Mouse (Mus musculus): Measurements from ENCODE around the gene Rbck1.

Gene Rbck1

DNA sequence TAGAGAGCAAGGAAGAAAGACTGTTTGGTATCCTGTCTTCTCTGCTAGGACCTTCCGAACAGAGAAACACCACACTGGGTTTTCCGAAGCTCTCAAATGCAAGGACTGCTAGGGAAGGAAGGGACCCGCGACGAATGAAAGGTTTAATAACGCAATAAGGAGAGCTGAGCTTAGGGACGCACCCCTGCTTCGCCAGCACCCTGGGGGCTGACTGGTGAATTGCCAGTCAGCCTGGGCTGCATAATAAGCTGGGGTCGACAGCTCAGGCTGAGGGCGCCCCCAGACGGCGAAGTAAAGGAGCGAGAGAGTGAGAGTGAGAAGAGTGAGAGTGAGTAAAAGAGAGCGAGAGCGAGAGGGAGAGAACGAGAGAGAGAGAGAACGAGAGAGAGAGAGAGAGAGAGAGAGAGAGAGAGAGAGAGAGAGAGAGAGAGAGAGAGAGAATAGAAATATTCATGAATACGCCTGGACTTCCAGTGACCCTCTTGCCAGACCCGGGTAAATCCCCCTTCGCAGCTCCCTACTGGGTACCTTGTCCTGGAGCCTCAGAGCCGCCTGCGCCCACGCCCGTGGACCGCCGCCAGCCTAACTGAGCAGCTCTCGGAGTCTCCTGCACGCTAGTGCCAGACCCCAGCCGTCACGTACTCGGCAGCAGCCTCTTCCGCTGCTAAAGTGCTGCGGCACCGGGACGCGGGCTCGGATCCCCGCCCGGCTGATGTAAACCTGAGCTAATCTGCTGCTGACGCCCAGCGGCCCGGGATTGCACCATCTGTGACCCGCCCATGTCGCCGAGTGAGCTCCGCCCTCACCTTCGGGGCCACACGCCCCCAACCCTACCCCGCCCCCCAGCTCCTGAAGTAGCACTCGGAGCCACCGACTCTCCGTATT is 11.1 kb upstream of the Rbck1 start, which contains the start of gene Trib3:
TSS of gene Trib3 (minus strand) at position 704 of the 885 bp plus-strand sequence.
- peak; percentile 69 to 72 for DNase-seq (ENCODE audit: low spot score in 2 of 2)

DNA sequence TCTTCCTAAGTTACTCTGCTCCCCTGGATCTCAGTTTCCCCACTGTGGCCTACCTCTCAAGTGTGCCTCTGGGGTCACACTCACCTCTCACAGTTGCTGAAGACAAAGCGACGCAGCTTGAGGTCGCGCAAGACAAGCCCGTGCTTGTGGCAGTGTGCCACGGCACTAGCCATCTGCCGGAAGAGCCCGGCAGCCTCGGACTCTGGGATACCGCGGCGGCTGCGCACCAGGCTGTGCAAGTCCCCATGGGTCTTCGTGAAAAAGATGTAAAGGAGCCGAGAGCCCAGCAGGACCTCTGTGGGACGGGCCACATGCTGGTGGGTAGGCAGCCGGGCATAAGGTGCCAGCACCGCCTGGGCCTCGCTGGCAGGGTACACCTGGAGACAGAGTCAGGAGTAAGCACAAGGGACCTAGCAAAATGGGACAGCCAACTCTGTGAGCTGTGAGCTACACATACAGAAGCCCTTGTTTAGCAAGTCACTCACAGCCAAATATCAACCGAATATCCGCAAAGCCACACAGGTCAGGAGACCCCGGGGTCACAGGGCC is 7.3 kb upstream of the Rbck1 start:
- DNase-seq (ENCODE audit: low spot score in 2 of 2): no peak

DNA sequence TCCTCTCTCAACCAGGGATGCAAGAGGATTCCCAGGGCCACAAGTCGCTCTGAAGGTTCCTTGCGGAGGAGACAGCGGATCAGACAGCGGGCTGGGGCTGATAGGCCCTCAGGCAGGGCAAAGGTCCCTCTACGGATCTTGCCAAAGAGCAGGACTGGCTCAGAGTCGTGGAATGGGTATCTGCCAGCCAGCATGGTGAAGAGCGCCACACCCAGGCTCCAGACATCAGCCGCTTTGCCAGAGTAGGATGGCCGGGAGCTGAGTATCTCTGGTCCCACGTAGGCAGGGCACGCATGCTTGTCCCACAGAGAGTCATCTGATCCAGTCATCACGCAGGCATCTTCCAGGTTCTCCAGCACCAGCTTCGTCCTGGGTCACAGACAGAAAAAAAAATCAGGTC is 5.9 kb upstream of the Rbck1 start:
- no peak for DNase-seq (ENCODE audit: low spot score in 2 of 2)

DNA sequence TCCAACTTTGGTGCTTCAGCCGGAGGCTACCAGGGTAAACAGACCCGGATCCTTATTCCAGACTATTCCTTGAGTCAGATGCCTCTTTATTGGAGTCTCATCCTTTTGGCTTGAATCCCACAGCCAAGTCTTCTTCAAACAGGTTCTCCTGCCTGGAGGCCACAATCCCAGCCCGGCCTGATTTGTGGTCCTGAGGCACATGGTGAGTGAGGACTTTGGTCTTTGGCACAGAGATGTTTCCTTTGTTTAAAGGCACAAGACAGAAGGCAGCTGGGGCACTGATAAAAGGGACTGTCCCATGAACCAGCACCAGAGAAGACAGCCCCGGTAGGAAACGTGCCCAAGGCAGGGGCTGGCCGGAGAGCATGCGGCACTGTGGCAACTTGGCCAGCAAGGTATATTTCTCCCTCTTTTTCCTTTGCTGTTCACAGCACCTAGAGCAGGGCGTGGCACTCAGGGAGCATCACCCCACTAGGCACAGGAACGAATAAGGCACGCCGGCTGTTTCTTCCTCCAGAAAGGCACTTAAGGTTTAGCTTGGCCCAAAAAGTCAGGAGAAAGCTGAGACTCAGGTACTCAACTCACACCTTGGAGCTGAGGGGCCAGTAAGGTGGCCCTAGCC is 5.2 kb upstream of the Rbck1 start:
- no peak for DNase-seq (ENCODE audit: low spot score in 2 of 2)

DNA sequence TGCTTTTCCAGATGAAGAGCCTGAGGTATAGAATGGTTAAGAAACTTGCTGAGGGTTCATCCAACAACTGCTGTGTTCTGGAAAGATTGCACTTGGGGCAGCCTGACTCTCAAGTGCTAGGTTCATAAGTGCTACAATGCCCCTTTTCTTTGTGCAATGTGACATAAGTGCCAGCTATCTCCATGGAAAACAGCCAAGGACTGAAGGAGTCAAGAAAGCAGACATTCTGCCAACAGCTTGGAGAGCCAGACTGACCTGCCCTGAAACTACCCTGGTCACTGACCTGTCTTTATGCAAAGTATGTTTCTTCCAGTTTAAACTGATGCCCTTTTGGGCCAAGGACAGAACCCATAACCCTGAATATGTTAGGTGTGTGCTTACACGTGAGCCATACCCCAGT is 4.4 kb upstream of the Rbck1 start:
- DNase-seq (ENCODE audit: low spot score in 2 of 2): no peak

DNA sequence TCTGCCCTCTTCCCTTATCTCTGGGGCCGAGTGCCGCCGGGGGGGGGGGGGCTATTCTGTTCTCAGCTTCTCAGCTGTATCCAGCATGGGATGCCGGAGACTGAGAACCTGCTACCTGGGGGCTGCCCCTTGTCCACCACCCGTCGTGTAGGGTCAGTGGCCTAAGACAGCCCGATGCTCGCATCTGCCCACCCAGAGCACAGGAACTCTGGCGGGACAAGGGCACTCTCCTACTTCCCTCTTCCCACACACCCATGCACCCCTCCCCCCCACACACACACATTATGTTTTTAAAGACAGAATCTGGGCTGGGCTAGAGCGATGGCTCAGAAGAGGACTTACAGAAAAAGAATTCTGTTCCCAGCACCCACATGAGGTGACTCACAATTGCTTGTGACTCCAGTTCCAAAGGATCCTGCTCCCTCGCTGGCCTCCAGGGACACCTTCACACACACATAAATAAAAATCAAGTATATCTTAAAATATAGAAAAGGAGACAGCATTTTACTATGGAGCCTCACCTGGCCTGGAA is 2.9 kb upstream of the Rbck1 start:
- no peak for DNase-seq (ENCODE audit: low spot score in 2 of 2)

DNA sequence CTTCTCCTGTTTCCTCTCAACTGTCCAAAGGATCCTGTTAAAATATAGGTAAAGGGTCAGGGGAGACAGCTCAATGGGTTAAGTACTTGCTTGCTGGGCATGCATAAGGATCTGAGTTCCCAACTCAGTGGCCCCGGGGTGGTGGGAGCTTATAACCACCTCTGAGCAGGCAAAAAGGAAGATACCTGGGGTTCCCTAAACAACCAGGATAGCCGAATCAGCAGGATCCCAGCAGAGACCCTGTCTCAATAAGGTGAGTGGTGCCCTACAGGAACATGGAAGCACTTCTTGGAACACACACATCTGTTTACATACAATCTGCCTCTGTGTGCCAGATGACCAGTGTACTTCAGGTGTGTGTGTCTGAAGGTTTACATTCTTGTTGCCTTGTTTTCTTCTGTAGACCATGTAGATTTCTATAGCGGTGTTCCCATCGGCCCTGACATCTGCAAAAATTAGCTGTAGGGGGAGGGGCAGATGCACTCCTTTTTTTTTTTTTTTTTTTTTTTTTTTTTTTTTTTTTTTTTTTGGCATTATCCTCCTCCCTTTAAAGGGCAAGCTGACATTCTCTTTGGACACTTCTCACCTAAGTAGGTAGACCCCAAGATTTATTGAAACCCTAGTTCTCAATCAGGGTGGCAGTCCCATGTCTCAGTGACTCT is 1.0 kb upstream of the Rbck1 start:
- no peak for DNase-seq (ENCODE audit: low spot score in 2 of 2)

DNA sequence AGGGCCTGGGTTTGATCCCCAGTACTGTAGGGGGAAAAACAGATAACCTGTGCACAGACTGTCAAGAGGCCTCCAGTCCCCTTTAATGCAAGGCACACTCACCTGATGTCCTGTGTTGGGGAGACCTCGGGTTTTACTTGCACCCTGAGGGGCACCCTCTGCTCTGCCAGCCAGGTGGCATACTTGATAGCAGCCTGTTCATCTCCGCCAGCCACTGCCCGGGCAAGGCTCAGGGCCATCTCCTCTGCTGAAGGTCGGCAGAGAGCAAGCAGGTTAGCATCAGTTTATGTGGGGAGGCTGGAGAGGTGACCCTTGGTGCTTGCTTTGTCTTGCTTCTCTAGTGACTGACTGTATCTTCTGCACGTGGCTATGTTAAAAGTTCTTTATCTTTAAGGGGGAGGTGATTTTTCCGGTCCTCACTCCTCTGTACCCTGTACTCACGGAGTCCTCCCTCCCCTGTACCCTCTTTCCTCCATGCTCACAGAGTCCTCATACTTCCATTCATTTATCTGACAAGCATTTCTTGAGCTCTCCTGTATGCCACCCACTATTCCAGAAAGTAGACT is 1.5 kb downstream of the Rbck1 start:
- no peak for DNase-seq (ENCODE audit: low spot score in 2 of 2)

DNA sequence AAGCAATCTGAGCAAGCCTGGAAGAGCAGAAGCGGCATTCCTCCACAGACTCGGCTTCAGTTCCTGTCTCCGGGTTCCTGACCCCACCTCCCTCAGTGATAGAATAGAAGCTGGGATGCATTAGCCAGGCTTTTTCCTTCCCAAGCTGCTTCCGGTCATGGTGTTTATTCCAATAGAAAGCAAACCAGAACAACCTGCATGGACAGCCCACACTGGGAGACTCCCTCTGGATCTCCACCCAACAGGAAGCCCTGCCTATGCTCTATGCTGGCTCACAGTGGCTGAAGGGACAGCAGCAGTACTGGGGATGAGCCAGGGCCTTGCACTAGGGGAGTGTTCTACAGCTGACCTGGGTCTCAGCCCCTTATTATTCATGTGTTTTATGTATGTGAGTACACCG is 4.5 kb downstream of the Rbck1 start:
- no peak for DNase-seq (ENCODE audit: low spot score in 2 of 2)

DNA sequence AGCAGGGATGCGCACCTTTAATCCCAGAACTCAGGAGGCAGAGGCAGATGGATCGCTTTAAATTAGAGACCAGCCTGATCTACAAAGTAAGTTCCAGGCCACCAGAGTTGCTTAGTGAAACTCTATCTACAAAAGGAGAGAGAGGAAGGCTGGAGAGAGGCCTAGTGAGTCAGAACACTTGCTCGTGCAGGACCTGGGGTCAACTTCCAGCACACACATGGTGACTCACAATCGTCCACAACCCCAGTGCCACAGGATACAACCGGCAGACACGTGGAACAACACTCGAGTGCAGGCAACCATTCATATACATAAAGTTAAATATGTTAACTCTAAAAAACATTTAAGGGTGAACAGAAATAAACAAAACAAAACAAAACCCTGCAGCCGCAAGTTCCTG is 5.8 kb downstream of the Rbck1 start:
- no peak for DNase-seq (ENCODE audit: low spot score in 2 of 2)

DNA sequence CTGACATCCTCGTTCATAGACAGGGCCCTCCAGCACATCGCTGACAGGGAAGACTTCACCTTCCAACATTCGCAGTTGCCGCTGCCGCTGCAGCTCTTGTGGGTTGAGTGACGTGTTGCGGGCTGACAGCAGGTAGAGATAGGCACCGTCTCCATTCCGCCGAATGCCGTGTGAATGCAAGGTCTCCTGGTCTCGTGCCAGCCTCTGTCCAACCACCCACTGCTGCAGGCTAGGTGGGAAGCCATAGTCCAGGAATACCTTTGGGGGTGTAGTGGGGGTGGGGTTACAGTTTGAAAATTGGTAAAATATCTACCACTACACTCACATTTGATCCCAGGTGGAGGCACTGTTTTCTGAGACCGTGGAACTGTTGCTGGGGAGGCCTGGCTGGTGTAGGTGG is 6.3 kb downstream of the Rbck1 start:
- no peak for DNase-seq (ENCODE audit: low spot score in 2 of 2)

DNA sequence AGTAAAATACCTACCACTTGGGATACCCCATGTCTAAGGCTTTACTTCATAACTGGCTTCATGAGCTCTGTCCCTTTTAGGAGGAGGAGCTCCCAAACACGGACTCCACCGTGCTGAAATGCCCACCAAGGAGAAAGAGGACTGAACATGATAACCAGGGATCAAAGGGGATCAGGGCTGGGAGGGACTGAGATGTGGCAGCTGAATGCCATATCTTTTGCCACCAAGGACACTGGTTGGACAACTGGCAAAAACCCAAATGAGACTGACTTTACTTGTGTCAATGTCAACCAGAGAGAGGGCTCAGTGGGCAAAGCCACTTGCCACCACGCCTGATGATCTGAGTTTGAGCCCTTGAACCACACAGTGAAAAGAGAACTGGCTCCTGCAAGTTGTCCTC is 7.6 kb downstream of the Rbck1 start:
- no peak for DNase-seq (ENCODE audit: low spot score in 2 of 2)

DNA sequence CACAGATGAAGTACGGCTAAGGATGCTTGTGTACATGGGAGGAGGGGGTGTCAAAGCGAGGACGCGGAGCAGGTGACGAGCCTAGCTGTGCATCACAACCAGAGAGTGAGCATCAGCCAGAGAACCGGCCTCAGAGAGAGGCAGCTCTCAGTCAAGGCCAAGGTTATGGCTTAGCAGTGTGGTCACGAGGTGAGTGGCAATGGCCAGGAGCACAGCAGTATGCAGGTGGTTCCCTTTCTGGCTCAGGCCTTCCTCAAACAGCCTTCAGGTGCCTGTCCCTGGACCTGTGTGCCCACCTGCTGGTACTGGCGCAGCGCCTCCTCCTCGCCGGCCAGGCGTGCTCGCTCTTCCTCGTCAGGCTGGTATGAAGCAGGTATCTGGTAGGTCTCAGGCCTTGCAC is 8.5 kb downstream of the Rbck1 start:
- no peak for DNase-seq (ENCODE audit: low spot score in 2 of 2)

DNA sequence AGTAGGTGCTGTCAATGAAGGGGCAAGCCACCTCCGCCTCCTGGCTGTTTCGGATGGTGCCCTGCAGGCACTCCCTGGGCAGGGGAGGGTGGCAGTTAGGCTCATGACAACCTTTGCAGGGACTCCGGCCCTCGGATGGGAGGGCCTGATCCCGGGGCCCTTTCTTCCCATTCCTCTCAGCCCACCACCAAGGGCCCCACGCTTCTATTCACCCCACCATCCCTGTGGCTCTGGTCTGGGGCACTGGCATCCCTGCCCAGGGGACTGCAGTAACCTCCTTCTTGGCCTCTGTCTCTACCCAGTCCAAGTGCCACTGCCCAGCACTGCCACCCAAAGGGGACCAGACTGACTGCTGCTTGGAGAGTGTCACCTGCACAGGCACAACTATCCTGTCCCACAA is 10.3 kb downstream of the Rbck1 start:
- DNase-seq (ENCODE audit: low spot score in 2 of 2): no peak

DNA sequence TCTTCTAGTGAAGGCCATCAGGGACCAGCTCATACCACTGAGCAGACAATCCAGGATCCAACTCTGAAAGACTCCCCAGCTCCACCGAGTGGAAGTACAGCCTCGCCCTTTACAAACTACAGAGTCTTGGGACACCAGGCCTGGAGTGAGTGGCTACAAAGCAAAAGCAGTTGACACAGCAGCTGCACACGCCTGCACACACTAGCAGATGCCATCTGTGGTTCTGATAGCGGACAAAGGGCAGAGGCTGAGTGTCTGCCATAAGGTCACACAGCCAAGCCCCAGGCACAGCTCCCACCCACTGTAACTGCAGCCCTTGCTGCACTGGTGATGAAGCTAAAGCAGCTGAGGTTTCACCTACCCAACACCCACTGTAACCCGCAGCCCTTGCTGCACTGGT is 10.9 kb downstream of the Rbck1 start:
- DNase-seq (ENCODE audit: low spot score in 2 of 2): no peak

DNA sequence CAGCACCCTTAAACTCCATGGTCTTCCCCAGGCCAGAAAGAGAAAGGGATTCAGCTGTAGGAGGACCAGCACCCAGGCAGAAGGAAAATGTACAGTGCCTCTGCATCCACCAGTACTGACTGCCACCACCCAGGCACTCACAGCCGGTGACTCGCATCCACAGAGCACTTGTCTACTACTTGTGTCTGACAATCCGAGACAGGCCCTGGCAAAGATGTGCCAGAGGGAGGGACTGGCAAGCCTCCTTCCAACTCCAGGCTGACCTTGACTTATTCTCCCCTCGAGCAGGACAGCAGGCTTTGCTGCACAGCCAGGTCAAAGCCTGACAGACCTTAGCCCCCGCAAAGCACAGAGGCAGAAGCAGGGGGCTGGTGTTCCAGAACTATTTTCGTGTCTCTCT is 15.4 kb downstream of the Rbck1 start:
- DNase-seq (ENCODE audit: low spot score in 2 of 2): no peak

DNA sequence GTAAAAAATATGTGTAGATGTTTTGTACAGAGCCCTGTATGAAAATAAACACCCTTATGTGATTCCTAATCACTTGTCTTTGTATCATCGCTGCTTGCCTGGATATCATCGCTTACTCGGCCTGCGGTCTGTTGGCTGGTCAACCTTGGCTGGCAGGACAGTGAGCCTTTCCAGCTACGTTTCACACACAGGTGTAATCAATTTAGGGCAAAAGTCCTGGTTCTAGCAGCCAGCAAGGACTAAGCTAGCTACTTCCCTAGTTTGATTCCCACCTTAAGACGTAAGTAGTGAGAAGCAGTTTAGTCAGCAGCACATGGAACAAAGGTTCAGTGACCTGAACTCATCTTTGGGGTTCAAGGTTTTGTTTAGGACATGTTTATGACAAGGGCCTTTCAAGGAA is 18.5 kb downstream of the Rbck1 start:
- DNase-seq (ENCODE audit: low spot score in 2 of 2): no peak

DNA sequence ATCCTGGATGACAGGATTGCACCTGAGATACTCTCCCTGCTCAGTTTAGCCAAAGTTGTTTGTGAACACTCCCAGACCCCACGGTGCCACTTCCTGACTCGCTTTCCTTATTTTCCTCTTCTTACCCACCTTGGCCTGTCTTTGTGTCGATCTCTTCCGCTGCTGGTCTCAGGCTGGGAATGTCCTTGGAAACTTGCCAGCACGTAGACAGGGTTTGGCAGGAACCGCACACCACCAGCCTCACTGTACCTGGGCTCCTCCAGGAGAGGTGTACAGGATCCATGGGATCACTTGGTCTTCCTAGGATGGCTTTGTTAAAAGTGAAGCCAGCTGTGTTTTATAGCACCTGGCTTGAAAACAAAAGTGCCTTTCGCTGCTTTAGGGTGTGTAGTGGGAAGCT is 19.5 kb downstream of the Rbck1 start:
- no peak for DNase-seq (ENCODE audit: low spot score in 2 of 2)

DNA sequence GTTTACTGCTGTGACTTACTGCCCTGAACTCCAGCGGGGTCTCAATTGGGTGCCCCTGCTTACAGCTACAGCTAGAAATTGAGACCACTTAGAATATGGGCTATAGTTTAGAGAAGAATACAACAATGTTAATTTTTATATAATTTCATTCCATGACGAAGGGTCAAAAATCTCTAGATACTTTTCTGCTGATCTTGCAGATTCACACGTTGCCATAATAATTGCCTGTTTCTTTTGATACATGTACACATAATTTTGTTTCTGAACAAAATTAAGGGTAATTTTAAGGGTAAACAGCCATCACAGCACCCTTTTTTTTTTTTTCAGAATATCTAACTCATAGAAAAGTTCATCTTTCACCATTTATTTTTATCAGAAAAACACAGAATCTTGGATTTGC is 25.3 kb downstream of the Rbck1 start:
- no peak for DNase-seq (ENCODE audit: low spot score in 2 of 2)

DNA sequence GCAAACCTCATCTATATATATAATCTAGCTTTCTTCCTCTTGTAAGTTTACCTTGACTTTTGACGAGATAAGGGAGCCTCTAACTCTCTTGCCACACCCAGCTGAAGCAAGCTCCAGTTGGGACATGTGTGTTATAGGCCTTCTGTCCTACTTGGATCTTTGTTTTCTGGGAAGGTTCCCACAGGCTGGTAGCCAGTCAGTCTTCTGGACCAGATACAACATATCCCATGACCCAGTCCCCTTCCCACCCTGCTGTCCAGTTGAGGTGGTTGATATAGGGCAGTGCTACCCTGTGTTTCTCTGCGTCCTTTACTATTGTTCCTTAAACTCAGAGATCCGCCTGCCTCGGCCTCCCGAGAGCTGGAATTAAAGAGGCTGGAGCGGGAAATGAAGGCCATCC is 27.0 kb downstream of the Rbck1 start:
- no peak for DNase-seq (ENCODE audit: low spot score in 2 of 2)

DNA sequence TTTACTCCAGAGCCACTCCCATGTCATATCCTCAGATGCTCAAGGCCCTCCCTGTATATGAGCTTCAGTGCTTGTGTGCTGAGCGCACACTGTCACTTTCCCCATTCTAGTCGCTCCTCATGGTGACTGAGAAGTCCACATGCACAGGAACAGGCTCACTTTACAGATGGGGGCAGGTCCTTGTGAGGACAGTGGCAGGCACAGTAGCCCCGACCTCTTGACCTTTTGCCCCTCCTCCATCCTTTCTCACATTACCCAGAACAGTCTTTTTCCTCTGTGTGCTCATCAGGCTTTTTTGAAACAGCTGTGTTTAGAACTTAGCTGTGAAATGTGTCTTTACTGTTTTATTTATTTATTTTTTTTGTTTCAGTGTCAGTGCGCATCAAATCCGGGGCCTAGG is 28.7 kb downstream of the Rbck1 start:
- DNase-seq (ENCODE audit: low spot score in 2 of 2): no peak

DNA sequence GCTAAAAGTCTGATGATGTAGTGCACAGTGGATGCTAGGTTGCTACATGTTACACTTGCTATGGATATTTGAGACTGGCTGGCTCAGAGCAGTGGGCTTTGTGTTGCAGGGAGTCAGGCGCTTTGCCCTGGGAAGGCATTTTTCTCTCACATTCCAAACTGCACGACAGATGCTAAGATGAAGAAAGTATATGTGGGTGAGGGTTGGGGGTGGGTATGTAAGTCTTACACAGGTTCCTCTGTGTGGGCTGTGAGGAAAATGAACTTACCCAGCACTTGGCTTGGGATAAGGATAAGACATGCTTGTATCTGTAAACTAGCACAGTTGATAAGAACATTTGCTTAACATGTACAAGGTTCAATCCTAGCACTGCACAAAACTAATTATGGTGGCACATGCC is 29.6 kb downstream of the Rbck1 start:
- DNase-seq (ENCODE audit: low spot score in 2 of 2): no peak

All from urinary bladder, adult 18-20 months (tissue).